Mouse (Mus musculus) CD4-positive naive resting alpha-beta T cell, adult 57 days (primary cell): ENCODE measurements around the gene Cetn2. TPM values are rescaled to one million over a fixed set of nuclear protein-coding genes. Genes with fewer than 3 reads are reported as not detected.

Experiments
- total RNA-seq: library from RNA; stranded (reverse); gene quantifications from one replicate; pipeline ENCODE4 v1.2.4, GENCODE M21; 2023

The Cetn2 gene
- total RNA-seq = 39.9 TPM

GRCm38 (mm10) chrX:72917884-72918681 is at the start of gene Cetn2, which contains the start of gene Nsdhl:
Gene Cetn2, minus strand, starts transcription at chrX:72918411.
Gene Nsdhl, plus strand, starts transcription at chrX:72918557.

Other genes starting within 250 kb of the Cetn2 start
- not detected for gene Gabrq, start 93.2 kb downstream of the Cetn2 start, total RNA-seq
- 11.3 TPM for gene Nsdhl, start 146 bp upstream of the Cetn2 start, total RNA-seq
- gene Zfp185, start 68.9 kb upstream of the Cetn2 start, total RNA-seq = 1.4 TPM
- gene Pnma5, start 118.7 kb upstream of the Cetn2 start, total RNA-seq = 1.7 TPM
- gene Pnma3, start 146.4 kb upstream of the Cetn2 start, total RNA-seq = not detected
- 47.3 TPM for gene Xlr4a, start 164.1 kb upstream of the Cetn2 start, total RNA-seq
- gene Xlr3a, start 178.7 kb upstream of the Cetn2 start, total RNA-seq = 1.0 TPM
- 1.7 TPM for gene Gm14685, start 198.6 kb upstream of the Cetn2 start, total RNA-seq
- gene Xlr5b, start 230.4 kb upstream of the Cetn2 start, total RNA-seq = not detected
- not detected for gene DXBay18, start 231.0 kb upstream of the Cetn2 start, total RNA-seq